Mouse (Mus musculus): ENCODE measurements at regions not wholly inside any gene's neighbourhood (a gene's known extent, or its start where the extent isn't known, plus 50 kb on each side); places are given as distances from the start of the nearest gene placed in this dataset.

GRCm38 (mm10) chr8:89217689-89218088, 173.7 kb upstream of the Sall1 start:
- ATAC-seq (replicated peaks), result no peak
- no peaks in the 10 kb centered on the region for H3K9me3 ChIP-seq
- no peak overlapping the region for H3K4me2 ChIP-seq (replicated peaks)
- WGBS, result 94% methylated on average over 2 of the region's 2 CpGs
- H3K27me3 ChIP-seq, result no peaks in the 10 kb centered on the region
- no peak overlapping the region for H3K27ac ChIP-seq (replicated peaks)
- H3K36me3 ChIP-seq, result no peaks in the 10 kb centered on the region
- H3K4me1 ChIP-seq, result peaks cover 10% of the 10 kb centered on the region
- H3K4me3 ChIP-seq, result no peak overlapping the region
- no peak overlapping the region for H3K9ac ChIP-seq (replicated peaks)

GRCm38 (mm10) chr8:89211931-89212330, 168.0 kb upstream of the Sall1 start:
- Histone ChIP-seq H3K27me3 (no peaks in the 10 kb centered on the region), H3K4me1 (no peaks in the 10 kb centered on the region), H3K36me3 (no peaks in the 10 kb centered on the region), H3K4me3 (no peak overlapping the region), H3K27ac (replicated peaks) (no peak overlapping the region), H3K9me3 (no peaks in the 10 kb centered on the region), H3K4me2 (replicated peaks) (no peak overlapping the region), H3K9ac (replicated peaks) (no peak overlapping the region)
- no peak for ATAC-seq (replicated peaks)
- 85% methylated on average over 3 of the region's 3 CpGs for WGBS

GRCm38 (mm10) chr8:89210684-89211083, 166.7 kb upstream of the Sall1 start:
- no peak overlapping the region for H3K4me3 ChIP-seq
- H3K9ac ChIP-seq (replicated peaks), result no peak overlapping the region
- no peak overlapping the region for H3K27ac ChIP-seq (replicated peaks)
- no peaks in the 10 kb centered on the region for H3K27me3 ChIP-seq
- ATAC-seq (replicated peaks), result no peak
- no peaks in the 10 kb centered on the region for H3K4me1 ChIP-seq
- WGBS, result 62% methylated on average over 1 of the region's 1 CpGs
- no peaks in the 10 kb centered on the region for H3K9me3 ChIP-seq
- no peaks in the 10 kb centered on the region for H3K36me3 ChIP-seq
- no peak overlapping the region for H3K4me2 ChIP-seq (replicated peaks)

- no peak overlapping the region for H3K9ac ChIP-seq (replicated peaks)
- H3K9me3 ChIP-seq, result no peaks in the 10 kb centered on the region
- no peak for ATAC-seq (replicated peaks)
- H3K27ac ChIP-seq (replicated peaks), result no peak overlapping the region
- H3K36me3 ChIP-seq, result no peaks in the 10 kb centered on the region
- no peak overlapping the region for H3K4me3 ChIP-seq
- H3K27me3 ChIP-seq, result no peaks in the 10 kb centered on the region
- WGBS, result 88% methylated on average over 2 of the region's 2 CpGs
- H3K4me1 ChIP-seq, result no peaks in the 10 kb centered on the region
- H3K4me2 ChIP-seq (replicated peaks), result no peak overlapping the region
These were observed 163.9 kb upstream of the Sall1 start for GRCm38 (mm10) chr8:89207891-89208290.

GRCm38 (mm10) chr8:89202484-89203096, 158.6 kb upstream of the Sall1 start:
- ATAC-seq (replicated peaks), result no peak
- Histone ChIP-seq H3K4me3 (no peak overlapping the region), H3K36me3 (no peaks in the 10 kb centered on the region), H3K4me2 (replicated peaks) (no peak overlapping the region), H3K27ac (replicated peaks) (no peak overlapping the region), H3K9me3 (no peaks in the 10 kb centered on the region), H3K4me1 (no peaks in the 10 kb centered on the region), H3K27me3 (no peaks in the 10 kb centered on the region), H3K9ac (replicated peaks) (no peak overlapping the region)
- 34% methylated on average over 5 of the region's 5 CpGs for WGBS

GRCm38 (mm10) chr8:89200301-89200700, 156.3 kb upstream of the Sall1 start:
- Histone ChIP-seq H3K27ac (replicated peaks) (no peak overlapping the region), H3K4me1 (no peaks in the 10 kb centered on the region), H3K27me3 (no peaks in the 10 kb centered on the region), H3K4me2 (replicated peaks) (no peak overlapping the region), H3K36me3 (no peaks in the 10 kb centered on the region), H3K9ac (replicated peaks) (no peak overlapping the region), H3K4me3 (no peak overlapping the region), H3K9me3 (no peaks in the 10 kb centered on the region)
- WGBS, result 61% methylated on average over 2 of the region's 2 CpGs
- ATAC-seq (replicated peaks), result no peak

- no peak overlapping the region for H3K4me3 ChIP-seq
- no peak overlapping the region for H3K4me2 ChIP-seq (replicated peaks)
- H3K27me3 ChIP-seq, result no peaks in the 10 kb centered on the region
- 69% methylated on average over 17 of the region's 17 CpGs for WGBS
- no peak overlapping the region for H3K9ac ChIP-seq (replicated peaks)
- no peaks in the 10 kb centered on the region for H3K36me3 ChIP-seq
- H3K9me3 ChIP-seq, result no peaks in the 10 kb centered on the region
- H3K4me1 ChIP-seq, result no peaks in the 10 kb centered on the region
- no peak for ATAC-seq (replicated peaks)
- no peak overlapping the region for H3K27ac ChIP-seq (replicated peaks)
These were observed 141.4 kb upstream of the Sall1 start for GRCm38 (mm10) chr8:89185314-89185713.

- H3K4me2 ChIP-seq (replicated peaks), result no peak overlapping the region
- H3K4me1 ChIP-seq, result no peaks in the 10 kb centered on the region
- H3K27ac ChIP-seq (replicated peaks), result no peak overlapping the region
- no peaks in the 10 kb centered on the region for H3K36me3 ChIP-seq
- H3K4me3 ChIP-seq, result no peak overlapping the region
- no peaks in the 10 kb centered on the region for H3K27me3 ChIP-seq
- no peaks in the 10 kb centered on the region for H3K9me3 ChIP-seq
- ATAC-seq (replicated peaks), result no peak
- 72% methylated on average over 7 of the region's 7 CpGs for whole genome bisulfite sequencing
- H3K9ac ChIP-seq (replicated peaks), result no peak overlapping the region
These were observed 131.7 kb upstream of the Sall1 start for GRCm38 (mm10) chr8:89175631-89176030.

GRCm38 (mm10) chr8:89171561-89171960, 127.6 kb upstream of the Sall1 start:
- no peak for ATAC-seq (replicated peaks)
- WGBS, result 85% methylated on average over 5 of the region's 5 CpGs
- Histone ChIP-seq H3K36me3 (no peaks in the 10 kb centered on the region), H3K27ac (replicated peaks) (no peak overlapping the region), H3K4me1 (no peaks in the 10 kb centered on the region), H3K4me2 (replicated peaks) (no peak overlapping the region), H3K4me3 (no peak overlapping the region), H3K9me3 (no peaks in the 10 kb centered on the region), H3K27me3 (no peaks in the 10 kb centered on the region), H3K9ac (replicated peaks) (no peak overlapping the region)

GRCm38 (mm10) chr8:89169484-89169883, 125.5 kb upstream of the Sall1 start:
- H3K4me1 ChIP-seq, result no peaks in the 10 kb centered on the region
- no peak overlapping the region for H3K9ac ChIP-seq (replicated peaks)
- H3K4me2 ChIP-seq (replicated peaks), result no peak overlapping the region
- no peaks in the 10 kb centered on the region for H3K9me3 ChIP-seq
- no peaks in the 10 kb centered on the region for H3K27me3 ChIP-seq
- H3K27ac ChIP-seq (replicated peaks), result no peak overlapping the region
- ATAC-seq (replicated peaks), result no peak
- 54% methylated on average over 7 of the region's 7 CpGs for WGBS
- H3K36me3 ChIP-seq, result no peaks in the 10 kb centered on the region
- no peak overlapping the region for H3K4me3 ChIP-seq

GRCm38 (mm10) chr8:89167026-89167425, 123.1 kb upstream of the Sall1 start:
- H3K4me1 ChIP-seq, result no peaks in the 10 kb centered on the region
- ATAC-seq (replicated peaks), result no peak
- H3K4me2 ChIP-seq (replicated peaks), result no peak overlapping the region
- no peaks in the 10 kb centered on the region for H3K27me3 ChIP-seq
- no peak overlapping the region for H3K27ac ChIP-seq (replicated peaks)
- no peak overlapping the region for H3K4me3 ChIP-seq
- no peaks in the 10 kb centered on the region for H3K36me3 ChIP-seq
- H3K9ac ChIP-seq (replicated peaks), result no peak overlapping the region
- WGBS, result 71% methylated on average over 4 of the region's 4 CpGs
- H3K9me3 ChIP-seq, result no peaks in the 10 kb centered on the region

- no peaks in the 10 kb centered on the region for H3K36me3 ChIP-seq
- 95% methylated on average over 1 of the region's 1 CpGs for WGBS
- H3K27ac ChIP-seq (replicated peaks), result no peak overlapping the region
- peaks cover 14% of the 10 kb centered on the region for H3K4me1 ChIP-seq
- H3K27me3 ChIP-seq, result no peaks in the 10 kb centered on the region
- no peak for ATAC-seq (replicated peaks)
- no peak overlapping the region for H3K9ac ChIP-seq (replicated peaks)
- H3K9me3 ChIP-seq, result no peaks in the 10 kb centered on the region
- H3K4me2 ChIP-seq (replicated peaks), result no peak overlapping the region
- no peak overlapping the region for H3K4me3 ChIP-seq
These were observed 112.9 kb upstream of the Sall1 start for GRCm38 (mm10) chr8:89156909-89157308.

- Histone ChIP-seq H3K27me3 (no peaks in the 10 kb centered on the region), H3K9me3 (no peaks in the 10 kb centered on the region), H3K4me3 (no peak overlapping the region), H3K36me3 (no peaks in the 10 kb centered on the region), H3K9ac (replicated peaks) (no peak overlapping the region), H3K27ac (replicated peaks) (no peak overlapping the region), H3K4me2 (replicated peaks) (no peak overlapping the region), H3K4me1 (peaks cover 14% of the 10 kb centered on the region)
- no peak for ATAC-seq (replicated peaks)
- 76% methylated on average over 3 of the region's 3 CpGs for WGBS
These were observed 109.6 kb upstream of the Sall1 start for GRCm38 (mm10) chr8:89153605-89154004.

All from forebrain, embryonic 15.5 days (tissue).